Mouse (Mus musculus) CH12.LX (cell line): ENCODE measurements around the gene Ninl. TPM values are rescaled to one million over a fixed set of nuclear protein-coding genes. Genes with fewer than 3 reads are reported as not detected.

Experiments
- DNase-seq: peaks from one replicate; pipeline ENCODE4 v3.0.0-alpha.2; 2013; ENCODE audit errors: extremely low read depth
- H3K27ac ChIP-seq: 2 replicates; pipeline ENCODE4 v1.5.1; 2012; ENCODE audit warnings: low read depth, mild to moderate bottlenecking, control low read depth, moderate library complexity; ENCODE audit not compliant: insufficient read depth
- H3K27me3 ChIP-seq: replicated peaks from 2 replicates; pipeline ENCODE3; 2012; ENCODE audit warnings: inconsistent platforms
- H3K36me3 ChIP-seq, 2 experiments: replicated peaks in 1 of 2; 2 replicates each; pipeline versions ENCODE3 to v1.6.1; 2012; ENCODE audit warnings: inconsistent platforms in 1 of 2, low read length in 1 of 2, mild to moderate bottlenecking in 1 of 2, mixed read lengths in 1 of 2, moderate library complexity in 1 of 2; ENCODE audit not compliant: control insufficient read depth in 1 of 2, insufficient read depth in 1 of 2
- H3K4me1 ChIP-seq, 2 experiments: 2 replicates each; pipeline ENCODE4 v1.6.1; 2012; ENCODE audit warnings: inconsistent platforms in 1 of 2, moderate library complexity in 1 of 2; ENCODE audit not compliant: insufficient read depth in 2 of 2, control insufficient read depth in 1 of 2
- H3K4me2 ChIP-seq: 2 replicates; pipeline ENCODE4 v1.6.1; 2012; ENCODE audit warnings: low read depth, mild to moderate bottlenecking, control low read depth; ENCODE audit not compliant: poor library complexity, insufficient read depth, severe bottlenecking
- H3K4me3 ChIP-seq, 3 experiments: fragments of 150-350 bp in 1 of 3; sonication (generic) in 1 of 3; replicated peaks in 1 of 3; 2 replicates each; pipeline versions ENCODE3 to v1.5.1; 2011 to 2012; ENCODE audit warnings: low read depth in 2 of 3, low read length in 2 of 3, mild to moderate bottlenecking in 2 of 3, moderate library complexity in 2 of 3, control low read depth in 1 of 3, improper control_type of control experiment in 1 of 3, inconsistent platforms in 1 of 3, mixed read lengths in 1 of 3; ENCODE audit not compliant: poor library complexity in 1 of 3
- H3K79me2 ChIP-seq: replicated peaks from 2 replicates; pipeline ENCODE4 v1.6.1; 2012; ENCODE audit warnings: mild to moderate bottlenecking, moderate library complexity; ENCODE audit not compliant: control insufficient read depth, poor library complexity, insufficient read depth, severe bottlenecking; ENCODE audit errors: extremely low read depth
- H3K9ac ChIP-seq: 2 replicates; pipeline ENCODE4 v1.6.1; 2012; ENCODE audit warnings: low read depth, mild to moderate bottlenecking, control low read depth, moderate library complexity; ENCODE audit not compliant: insufficient read depth
- H3K9me3 ChIP-seq: replicated peaks from 2 replicates; pipeline ENCODE3; 2012; ENCODE audit warnings: low read length, inconsistent platforms, mixed read lengths
- CHD2 ChIP-seq: IDR thresholded peaks from 2 replicates; pipeline ENCODE4 v1.6.1; 2011; ENCODE audit warnings: low read length, improper control_type of control experiment
- ELF1 ChIP-seq: IDR thresholded peaks from 2 replicates; pipeline ENCODE4 v1.6.1; 2014; ENCODE audit warnings: low read depth, mild to moderate bottlenecking, inconsistent platforms, low read length, improper control_type of control experiment
- ETS1 ChIP-seq: conservative IDR thresholded peaks from 2 replicates; pipeline ENCODE4 v1.6.1; 2012; ENCODE audit warnings: low read depth, mild to moderate bottlenecking, inconsistent platforms, low read length, improper control_type of control experiment, moderate library complexity
- GABPA ChIP-seq: IDR thresholded peaks from 2 replicates; pipeline ENCODE4 v1.6.1; 2012; ENCODE audit warnings: low read depth, low read length, improper control_type of control experiment, inconsistent platforms; ENCODE audit not compliant: insufficient replicate concordance
- HCFC1 ChIP-seq: IDR thresholded peaks from 2 replicates; pipeline ENCODE4 v1.6.1; 2012; ENCODE audit warnings: low read depth, mild to moderate bottlenecking, inconsistent platforms, low read length, improper control_type of control experiment
- IRF4 ChIP-seq: IDR thresholded peaks from 2 replicates; pipeline ENCODE4 v1.6.1; 2014; ENCODE audit warnings: low read depth, mild to moderate bottlenecking, inconsistent platforms, low read length, improper control_type of control experiment
- JUN ChIP-seq: IDR thresholded peaks from 2 replicates; pipeline ENCODE4 v1.6.1; 2011; ENCODE audit warnings: low read depth, mild to moderate bottlenecking, low read length, improper control_type of control experiment, moderate library complexity; ENCODE audit not compliant: insufficient read depth
- JUND ChIP-seq: conservative IDR thresholded peaks from 2 replicates; pipeline ENCODE4 v1.6.1; 2011; ENCODE audit warnings: low read depth, low read length, improper control_type of control experiment
- MAX ChIP-seq: IDR thresholded peaks from 2 replicates; pipeline ENCODE4 v1.6.1; 2011; ENCODE audit warnings: low read length, improper control_type of control experiment
- MAZ ChIP-seq: IDR thresholded peaks from 2 replicates; pipeline ENCODE4 v1.6.1; 2012; ENCODE audit warnings: low read depth, mild to moderate bottlenecking, inconsistent platforms, low read length, improper control_type of control experiment, moderate library complexity
- MEF2A ChIP-seq: IDR thresholded peaks from 2 replicates; pipeline ENCODE4 v1.6.1; 2014; ENCODE audit warnings: low read depth, mild to moderate bottlenecking, inconsistent platforms, low read length, improper control_type of control experiment, borderline replicate concordance
- MXI1 ChIP-seq: IDR thresholded peaks from 2 replicates; pipeline ENCODE4 v1.6.1; 2011; ENCODE audit warnings: mild to moderate bottlenecking, low read depth, low read length, improper control_type of control experiment
- MYC ChIP-seq: IDR thresholded peaks from 2 replicates; pipeline ENCODE4 v1.6.1; 2011; ENCODE audit warnings: low read depth, mild to moderate bottlenecking, improper control_type of control experiment, low read length
- NELFE ChIP-seq: IDR thresholded peaks from 2 replicates; pipeline ENCODE4 v1.6.1; 2011; ENCODE audit warnings: low read depth, low read length, improper control_type of control experiment
- RAD21 ChIP-seq: IDR thresholded peaks from 2 replicates; pipeline ENCODE4 v1.6.1; 2011; ENCODE audit warnings: low read depth, mild to moderate bottlenecking, low read length, improper control_type of control experiment, moderate library complexity
- RCOR1 ChIP-seq: conservative IDR thresholded peaks from 2 replicates; pipeline ENCODE4 v1.6.1; 2012; ENCODE audit warnings: low read depth, mild to moderate bottlenecking, inconsistent platforms, low read length, improper control_type of control experiment
- TBP ChIP-seq: conservative IDR thresholded peaks from 2 replicates; pipeline ENCODE4 v1.6.1; 2011; ENCODE audit warnings: low read depth, low read length, improper control_type of control experiment
- TCF12 ChIP-seq: IDR thresholded peaks from 2 replicates; pipeline ENCODE4 v1.6.1; 2014; ENCODE audit warnings: low read depth, mild to moderate bottlenecking, inconsistent platforms, low read length, improper control_type of control experiment
- USF2 ChIP-seq: conservative IDR thresholded peaks from 2 replicates; pipeline ENCODE4 v1.6.1; 2011; ENCODE audit warnings: low read depth, low read length, improper control_type of control experiment
- ZC3H11A ChIP-seq: IDR thresholded peaks from 2 replicates; pipeline ENCODE4 v1.6.1; 2012; ENCODE audit warnings: low read depth, mild to moderate bottlenecking, inconsistent platforms, low read length, improper control_type of control experiment
- ZKSCAN1 ChIP-seq: IDR thresholded peaks from 2 replicates; pipeline ENCODE4 v1.6.1; 2012; ENCODE audit warnings: low read depth, inconsistent platforms, low read length, improper control_type of control experiment, borderline replicate concordance
- dilution Hi-C: fragments of 300-500 bp; cut with MboI; formaldehyde crosslinking; loops from 2 replicates; pipeline ENCODE4 v1.14.3; 2020; ENCODE audit warnings: low sequenced_read_pairs; ENCODE audit not compliant: extremely low pct_unique_long_range_greater_than_20kb, extremely low pct_ligation_motif_present
- in situ Hi-C: fragments of 300-500 bp; cut with MboI; formaldehyde crosslinking; loops from 3 replicates; pipeline ENCODE4 v1.14.3; 2019; ENCODE audit warnings: low sequenced_read_pairs, low pct_ligation_motif_present, low pct_unique_long_range_greater_than_20kb, mixed read lengths
- polyA plus RNA-seq: library from polyadenylated mRNA; unstranded; fragments of >175 nt; gene quantifications from 2 replicates; pipeline ENCODE4 v1.2.1, GENCODE M21; 2012; ENCODE audit warnings: low read depth; ENCODE audit not compliant: insufficient read length
- total RNA-seq, 2 experiments: library from RNA; depleted of rRNA; stranded (reverse); fragments of 300-350 nt in 1 of 2; fragments of >200 nt in 1 of 2; gene quantifications; 2 replicates each; pipeline ENCODE4 v1.2.3; 2012 to 2014

Ninl gene
- total and polyA plus RNA-seq, 3 experiments, result 1.8 to 6.6 (median 3.5) TPM

- Histone ChIP-seq H3K4me1 (peaks cover 2% of the 10 kb centered on the region in 2 experiments; a peak in 2 of 4 replicates), H3K9ac (no peak overlapping the region), H3K4me2 (no peak overlapping the region), H3K27me3 (no peaks in the 10 kb centered on the region), H3K4me3 (no peak overlapping the region), H3K36me3 (peaks cover 8 to 63% of the 10 kb centered on the region in 2 experiments), H3K79me2 (no peaks in the 10 kb centered on the region), H3K27ac (no peak overlapping the region)
- in situ Hi-C loops (no loop called here), dilution Hi-C loops (no loop called here)
- no peak for TF ChIP-seq IRF4
- TF ChIP-seq MAZ, result no peak
- TF ChIP-seq ZKSCAN1, result no peak
- TF ChIP-seq ETS1, result no peak
- TF ChIP-seq MAX, result no peak
- no peak for TF ChIP-seq MEF2A
- TF ChIP-seq ELF1, result no peak
- TF ChIP-seq RCOR1, result no peak
- no peak for TF ChIP-seq CHD2
- TF ChIP-seq USF2, result no peak
- TF ChIP-seq, all 38 proteins: peak for 0
- no peak for DNase-seq
- no peaks in the 10 kb centered on the region for H3K9me3 ChIP-seq
These were observed 112.0 kb downstream of the Ninl start for GRCm38 (mm10) chr2:150927038-150927720.

DNA sequence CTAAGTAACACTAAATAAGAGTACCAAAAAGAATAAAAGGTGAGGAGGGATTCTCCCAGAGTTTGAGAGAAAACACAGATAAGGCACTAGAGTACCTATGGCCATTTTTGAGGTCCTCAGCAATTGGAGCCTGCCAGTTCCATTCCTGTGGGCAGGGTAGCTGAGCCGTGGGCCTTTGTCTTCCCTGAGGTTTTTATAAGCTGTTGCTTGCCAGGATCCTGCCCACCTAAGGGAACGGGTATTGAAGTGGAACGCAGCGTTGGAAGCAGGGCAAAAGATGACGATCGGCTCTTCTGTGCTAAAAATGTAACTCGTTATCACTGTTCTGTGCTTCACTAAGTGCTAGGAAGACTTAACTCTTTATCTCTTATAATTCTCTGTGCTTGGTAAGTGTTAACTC lies 115.7 kb downstream of the Ninl start:
- TF ChIP-seq JUND (no peak), ZKSCAN1 (no peak), TBP (no peak), JUN (no peak), TCF12 (no peak), MXI1 (no peak), NELFE (no peak), RAD21 (no peak), MYC (no peak), HCFC1 (no peak), ZC3H11A (no peak), ETS1 (no peak), CHD2 (no peak), GABPA (no peak)
- Histone ChIP-seq H3K79me2 (peaks cover 4% of the 10 kb centered on the region; the same call in 1 of the 2 replicates), H3K4me1 (peaks cover 7 to 30% of the 10 kb centered on the region in 2 experiments), H3K27ac (no peak overlapping the region), H3K4me2 (no peak overlapping the region), H3K4me3 (no peak overlapping the region), H3K27me3 (no peaks in the 10 kb centered on the region), H3K9ac (no peak overlapping the region), H3K36me3 (peaks cover 3 to 48% of the 10 kb centered on the region in 2 experiments), H3K9me3 (no peaks in the 10 kb centered on the region)
- in situ Hi-C loops (no loop called here), dilution Hi-C loops (no loop called here)
- no peak for DNase-seq
